Mouse (Mus musculus) hematopoietic stem cell, adult 5-6 weeks (primary cell): Measurements from ENCODE around the gene Limch1. TPM values are rescaled to one million over a fixed set of nuclear protein-coding genes. Genes with fewer than 3 reads are reported as not detected.

Experiments used
- ATAC-seq, 2 experiments: fragments of 125-278 bp in 1 of 2; replicated peaks in 1 of 2; 2 replicates each; pipeline ENCODE4 v1.8.0; 2016 to 2017; ENCODE audit warnings: inconsistent platforms in 2 of 2, mild to moderate bottlenecking in 2 of 2, moderate number of reproducible peaks in 2 of 2, low read depth in 1 of 2, moderate TSS enrichment in 1 of 2; ENCODE audit not compliant: low FRiP score in 2 of 2, poor library complexity in 2 of 2, severe bottlenecking in 2 of 2, insufficient read depth in 1 of 2, low TSS enrichment in 1 of 2
- total RNA-seq: library from RNA; stranded (forward); fragments of 172-1452, 232-1000 nt; gene quantifications from 2 replicates; pipeline ENCODE4 v1.2.3, GENCODE M21; 2017

The Limch1 gene
- total RNA-seq, 1 experiment from 2014 or later = 0.30 TPM

DNA sequence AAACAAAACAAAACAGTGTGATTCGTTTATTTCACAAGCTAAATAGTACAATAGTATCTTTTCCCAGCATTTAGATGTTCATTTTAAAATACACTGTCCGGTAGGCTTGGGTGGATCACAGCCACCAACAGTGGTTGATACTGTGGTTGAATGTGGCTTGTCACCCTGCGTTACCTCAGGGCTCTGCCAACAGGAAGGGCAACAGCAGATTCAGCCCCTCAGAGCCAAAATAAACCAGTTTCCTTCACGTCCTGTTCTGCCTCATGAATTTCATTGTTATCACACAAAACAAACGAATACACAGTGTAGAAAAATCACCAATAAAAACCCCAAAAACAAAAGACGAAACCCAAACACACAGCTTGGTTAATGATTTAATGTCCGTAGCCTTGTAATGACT lies 102.5 kb downstream of the Limch1 start:
- ATAC-seq = no peak

DNA sequence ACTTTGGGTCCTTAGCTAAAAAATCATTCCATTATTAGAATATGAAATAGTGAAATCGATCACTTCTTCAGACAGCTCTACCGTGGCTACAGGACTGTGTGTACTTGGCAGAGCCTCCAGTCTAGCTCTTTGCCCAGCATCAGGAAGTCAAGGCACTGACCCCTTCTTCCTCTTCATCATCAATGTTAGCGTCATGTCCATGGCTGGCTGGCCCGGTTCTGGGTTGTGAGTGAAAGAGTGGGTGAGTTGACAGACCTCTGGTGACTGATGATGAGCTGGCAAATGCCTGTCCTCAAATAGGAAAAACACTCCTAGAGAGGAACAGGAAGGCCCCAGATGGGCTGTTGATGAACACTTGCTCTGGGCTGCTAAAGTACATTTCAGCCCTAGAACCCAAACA lies 103.5 kb downstream of the Limch1 start:
- peak in 1 of 2 experiments; percentile 25; a peak in 1 of 4 replicates for ATAC-seq

DNA sequence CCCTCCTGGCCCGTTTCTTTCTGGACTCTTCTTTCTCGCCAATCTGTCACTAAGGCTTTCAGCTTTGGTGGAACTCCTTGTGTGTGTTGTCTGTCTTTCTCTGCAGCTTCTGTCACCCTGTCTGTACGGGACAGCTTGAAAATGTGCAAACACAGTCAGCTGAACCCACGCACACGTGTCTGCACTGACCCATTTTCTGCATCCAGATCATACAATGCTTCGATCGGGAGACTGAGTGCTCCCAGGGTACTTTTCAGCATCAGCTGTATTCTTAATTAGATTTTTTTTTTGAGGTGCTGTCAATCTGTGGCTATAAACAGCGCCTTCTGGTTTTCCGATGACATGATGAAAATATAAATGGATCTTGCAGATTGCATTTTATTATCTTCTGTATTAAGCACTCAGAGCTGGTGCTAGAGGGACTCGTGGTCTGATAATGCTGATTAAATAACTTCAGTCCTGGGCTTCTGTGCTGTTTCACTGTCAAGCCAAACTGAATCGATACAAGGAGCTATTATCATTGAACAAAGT lies 105.2 kb downstream of the Limch1 start:
- ATAC-seq = no peak

GRCm38 (mm10) chr5:66851708-66852107 lies 106.1 kb downstream of the Limch1 start:
- no peak for ATAC-seq

- ATAC-seq = no peak
These were observed 108.6 kb downstream of the Limch1 start for GRCm38 (mm10) chr5:66854263-66854662.

- ATAC-seq = no peak
These were observed 109.9 kb downstream of the Limch1 start for GRCm38 (mm10) chr5:66855358-66856107.

- no peak for ATAC-seq
These were observed 113.9 kb downstream of the Limch1 start for GRCm38 (mm10) chr5:66859506-66859905.

DNA sequence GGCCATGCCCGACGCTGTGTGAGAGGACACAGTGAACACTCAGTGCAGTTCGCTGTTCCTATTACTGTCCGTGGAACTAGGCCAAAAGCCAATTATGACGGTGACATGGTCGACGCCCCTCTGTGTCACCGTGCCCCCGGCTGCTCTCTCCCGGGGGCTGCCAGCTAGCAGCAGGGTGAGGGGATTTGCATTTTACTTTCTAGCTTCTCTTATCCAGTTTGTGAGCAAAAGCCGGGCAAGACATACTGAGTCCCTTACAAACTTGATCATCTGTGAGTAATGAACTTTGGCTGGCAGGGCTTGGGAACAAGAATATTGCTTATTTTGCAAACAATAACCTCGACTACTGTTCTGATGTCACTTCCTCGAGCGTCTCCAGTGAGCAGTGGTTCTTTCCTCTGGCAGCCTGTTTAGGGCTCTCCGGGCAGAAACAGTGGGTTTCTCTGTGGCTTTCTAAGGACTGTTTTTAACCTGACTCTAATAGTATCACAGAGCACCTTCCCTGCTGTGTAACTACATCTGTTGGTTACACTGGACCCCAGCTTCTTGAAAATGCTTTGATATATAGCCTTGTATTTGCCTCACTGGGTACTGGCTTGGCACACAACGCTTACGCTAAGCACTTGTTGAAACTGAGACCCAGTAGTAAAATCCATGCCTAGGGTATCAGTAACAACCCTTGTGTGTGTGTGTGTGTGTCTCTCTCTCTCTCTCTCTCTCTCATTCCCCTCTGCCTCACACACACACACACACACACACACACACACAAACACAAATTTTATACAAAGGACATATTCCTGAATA lies 115.8 kb downstream of the Limch1 start:
- no peak for ATAC-seq

DNA sequence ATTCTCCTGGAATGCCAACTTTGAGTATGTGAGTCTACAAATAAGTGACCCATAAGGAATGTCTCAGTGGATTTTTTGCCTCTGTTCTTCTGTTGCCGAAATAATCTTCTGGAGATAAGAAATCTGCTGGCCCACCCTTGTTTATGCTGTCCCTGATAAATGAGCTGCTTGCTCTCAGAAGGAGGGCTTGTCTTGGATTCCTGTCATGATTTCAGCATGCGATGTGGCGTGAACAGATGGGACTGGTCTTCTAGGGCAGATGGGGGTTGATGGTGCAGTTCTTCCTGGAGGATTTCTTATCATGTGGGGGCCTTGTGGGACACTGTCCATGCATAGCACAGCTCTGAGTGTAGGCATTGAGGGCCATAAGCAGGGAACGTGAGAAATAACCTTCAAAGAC lies 116.5 kb downstream of the Limch1 start:
- no peak for ATAC-seq

GRCm38 (mm10) chr5:66865229-66865628 lies 119.6 kb downstream of the Limch1 start:
- no peak for ATAC-seq

GRCm38 (mm10) chr5:66866019-66866418 lies 120.4 kb downstream of the Limch1 start:
- ATAC-seq = no peak

DNA sequence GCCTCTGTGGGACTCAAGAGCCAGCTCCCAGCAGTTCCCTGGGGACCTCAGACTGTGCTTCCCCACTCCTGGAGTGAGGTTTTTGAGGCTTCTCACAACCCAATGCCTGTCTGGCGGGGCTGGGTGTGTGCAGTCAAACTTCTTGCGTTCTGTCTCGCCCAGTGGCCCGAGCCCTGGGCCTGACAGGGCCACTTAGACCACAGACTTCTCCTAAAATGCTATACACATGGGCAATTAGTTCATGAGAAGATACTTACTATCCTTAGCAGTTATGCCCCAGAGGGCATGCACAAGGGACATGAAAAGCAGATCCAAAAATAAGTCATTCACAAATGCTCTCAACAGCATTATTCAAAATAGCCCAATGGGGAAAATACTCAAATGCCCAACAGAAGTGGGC lies 123.9 kb downstream of the Limch1 start:
- ATAC-seq = no peak

DNA sequence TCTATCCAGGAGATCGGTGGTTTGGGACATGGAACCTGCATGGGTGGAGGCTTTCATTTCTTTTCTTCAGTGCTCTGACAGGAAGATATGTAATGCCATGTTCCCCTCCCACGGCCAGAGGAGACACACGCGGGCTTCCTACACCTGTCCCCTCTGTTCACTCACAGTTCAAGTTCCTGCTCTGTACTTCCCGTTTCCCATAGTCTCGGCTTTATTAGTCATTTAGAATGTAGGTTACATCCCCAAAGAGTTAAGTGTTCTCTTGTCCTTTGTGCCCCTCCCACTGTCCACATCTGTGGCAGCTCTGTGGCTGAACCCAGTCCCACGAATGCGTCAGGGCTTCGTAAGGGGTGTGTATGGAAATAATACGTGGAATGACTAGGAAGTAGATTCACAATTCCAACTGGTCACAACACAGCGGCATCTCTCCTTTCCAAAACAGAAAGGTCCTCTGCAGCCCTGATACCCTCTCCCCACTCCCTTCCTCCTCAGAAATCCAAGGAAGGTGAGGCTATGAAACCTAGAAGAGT lies 126.0 kb downstream of the Limch1 start:
- peak; percentile 25 to 62; a peak in 3 of 4 replicates for ATAC-seq

DNA sequence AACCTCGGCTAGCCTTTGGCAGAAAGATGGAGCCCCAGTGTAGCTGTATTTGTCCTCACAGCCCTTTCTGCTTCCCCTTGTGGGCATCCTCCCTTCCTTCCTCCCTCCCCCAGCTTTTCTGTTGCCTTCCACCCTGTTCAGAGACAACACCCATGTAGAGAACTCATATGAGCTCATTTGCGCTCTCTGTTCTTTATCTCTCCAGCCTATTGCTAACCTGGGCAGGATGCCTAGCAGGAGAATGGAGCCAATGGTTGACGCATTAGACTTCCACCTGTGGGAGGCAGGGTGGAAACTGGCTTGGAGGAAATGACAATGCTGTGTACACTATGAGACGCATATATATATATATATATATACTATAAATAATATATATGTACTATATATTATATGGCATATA lies 126.4 kb downstream of the Limch1 start:
- ATAC-seq = no peak

DNA sequence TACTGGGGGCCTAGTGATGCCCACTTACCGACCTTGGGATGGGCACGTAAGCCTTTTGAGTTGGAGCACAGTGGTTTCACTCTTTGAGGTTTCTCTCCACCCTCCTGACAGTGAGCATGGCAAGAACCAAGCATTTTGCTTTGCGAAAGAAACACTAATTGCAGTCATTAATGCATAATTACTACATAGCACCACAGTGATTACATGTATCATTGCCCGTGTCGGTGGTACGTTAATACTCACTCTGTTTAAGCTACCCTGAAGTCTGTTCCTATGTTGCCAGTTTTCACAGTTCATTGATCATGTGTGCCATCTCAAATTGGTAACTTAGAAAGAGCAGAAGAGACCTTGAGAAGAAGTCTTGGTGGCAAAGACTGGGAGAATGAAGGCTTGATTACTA lies 127.1 kb downstream of the Limch1 start:
- no peak for ATAC-seq

DNA sequence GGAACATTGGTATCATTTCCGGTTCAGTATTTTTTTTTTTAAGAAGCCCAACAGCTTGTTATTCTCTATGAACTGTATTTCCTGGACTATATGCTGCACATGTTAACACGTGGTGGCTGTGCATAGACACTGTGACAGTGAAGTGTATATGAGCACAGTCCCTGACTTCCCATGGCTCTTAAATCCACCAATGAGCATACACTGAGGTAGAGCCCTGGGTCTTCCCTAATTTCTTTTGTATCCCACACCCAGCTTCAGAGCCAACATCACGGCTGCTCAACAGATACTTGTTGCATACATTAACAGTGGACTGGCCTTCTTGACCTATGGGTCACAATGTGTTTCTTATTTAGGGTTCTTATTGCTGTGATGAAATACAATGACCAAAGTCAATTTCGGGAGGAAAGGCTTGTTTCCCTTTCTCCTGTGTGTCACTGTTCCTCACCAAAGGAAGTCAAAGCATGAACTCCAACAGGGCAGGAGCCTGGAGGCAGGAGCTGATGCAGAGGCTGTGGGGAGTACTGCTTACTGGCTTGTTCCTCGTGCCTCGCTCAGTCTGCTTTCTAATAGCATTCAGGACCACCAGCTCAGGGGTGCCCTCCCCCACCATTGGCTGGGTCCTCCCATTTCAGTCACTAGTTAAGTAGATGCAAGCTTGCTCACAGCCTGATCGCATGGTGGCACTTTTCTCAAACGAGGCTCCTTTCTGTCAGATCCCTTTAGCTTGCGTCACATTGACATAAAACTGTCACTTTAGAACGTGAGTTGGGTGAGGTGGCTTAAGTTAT lies 130.6 kb downstream of the Limch1 start:
- no peak for ATAC-seq

DNA sequence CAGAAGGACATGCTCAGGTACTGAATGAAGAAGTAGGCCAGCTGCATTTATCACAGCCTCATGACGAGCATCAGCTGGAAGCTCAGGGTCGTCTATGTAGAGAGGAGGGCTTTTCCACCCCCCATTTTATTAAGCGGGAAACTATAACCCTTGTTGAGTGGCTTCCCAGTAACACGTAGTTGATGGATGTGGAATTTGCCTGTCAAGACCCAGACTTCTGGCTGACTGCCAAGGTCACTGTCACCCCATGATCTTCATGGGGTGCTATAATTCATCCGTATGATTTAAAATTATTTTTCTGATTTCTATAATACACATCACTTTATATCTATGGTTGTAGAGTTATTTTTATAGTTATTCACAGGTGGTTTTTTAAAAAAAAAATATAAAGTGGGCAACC lies 131.4 kb downstream of the Limch1 start:
- no peak for ATAC-seq
